In the genomic region with DNA sequence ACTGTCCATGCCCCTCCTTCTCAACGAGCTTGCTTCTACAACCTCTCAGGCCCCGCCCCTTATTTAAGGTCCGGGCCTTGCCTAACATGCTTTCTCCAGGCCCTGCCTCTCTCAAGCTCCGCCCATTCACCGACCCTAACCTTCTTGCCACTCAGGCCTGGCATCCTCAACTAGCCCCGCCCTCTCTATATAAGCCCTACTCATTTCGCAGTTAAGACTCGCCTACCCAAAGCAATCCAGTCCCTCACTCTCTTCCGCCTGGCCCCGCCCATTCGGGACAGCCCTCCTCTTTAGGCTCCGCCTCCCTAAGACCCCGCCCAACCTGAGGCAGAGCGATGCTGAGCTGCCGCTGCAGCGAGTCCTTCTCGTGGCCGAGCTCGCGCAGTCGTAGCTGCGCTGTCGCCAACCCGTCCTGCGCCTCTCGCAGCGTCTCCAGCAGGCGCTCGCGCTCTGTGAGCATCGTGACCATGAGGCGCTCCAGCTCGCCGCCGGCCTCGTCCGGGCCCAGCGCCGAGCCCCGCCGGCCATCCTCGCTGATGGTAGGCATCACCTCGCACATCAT, we compare ENCODE assay signal across 7 mouse cellular contexts. TPM values are rescaled to one million over a fixed set of nuclear protein-coding genes. Genes with fewer than 3 reads are reported as not detected.
DNase-seq lines count a peak whose midpoint lies in the region; ATAC-seq and TF ChIP-seq lines count a peak whose summit lies in the region.

No protein-coding gene starts in this region.

- H3K27me3 ChIP-seq in heart, embryonic 10.5 days (ENCODE audit: insufficient read depth, poor library complexity, severe bottlenecking) = peaks cover 93% of the 10 kb centered on the region
- peaks cover 59% of the 10 kb centered on the region for H3K27me3 ChIP-seq in kidney, embryonic 14.5 days (ENCODE audit: control insufficient read depth, insufficient read depth, low read length)
- peaks cover 57% of the 10 kb centered on the region for H3K27me3 ChIP-seq in limb, embryonic 15.5 days
- H3K27me3 ChIP-seq in midbrain, postnatal 0 days (ENCODE audit: insufficient read depth, low read length) = no peaks in the 10 kb centered on the region

- H3K27ac ChIP-seq in heart, embryonic 10.5 days = peak overlapping the region; percentile 62
- no peak overlapping the region for H3K27ac ChIP-seq in kidney, embryonic 14.5 days (ENCODE audit: low read depth, low read length)
- H3K27ac ChIP-seq in limb, embryonic 15.5 days = no peak overlapping the region
- H3K27ac ChIP-seq in midbrain, postnatal 0 days (ENCODE audit: low read depth, low read length) = peak overlapping the region; percentile 47

- peaks cover 25% of the 10 kb centered on the region for H3K4me1 ChIP-seq in heart, embryonic 10.5 days
- H3K4me1 ChIP-seq in kidney, embryonic 14.5 days (ENCODE audit: control insufficient read depth, insufficient read depth, low read length) = peaks cover 10% of the 10 kb centered on the region; the same call in 1 of the 2 replicates
- H3K4me1 ChIP-seq in limb, embryonic 15.5 days = peaks cover 19% of the 10 kb centered on the region
- peaks cover 21% of the 10 kb centered on the region; the same call in 1 of the 2 replicates for H3K4me1 ChIP-seq in midbrain, postnatal 0 days (ENCODE audit: insufficient read depth, low read length)

- DNase-seq in adrenal gland, postnatal 36 days = peak; percentile 80 to 84
- peak; percentile 93 for DNase-seq in embryo, embryonic 11 days
- DNase-seq in heart, embryonic 10.5 days (ENCODE audit: low spot score) = peak; percentile 93
- DNase-seq in midbrain, postnatal 0 days (ENCODE audit: low spot score) = peak; percentile 93
- peak; percentile 40 to 81 for DNase-seq in spleen, postnatal 10 days (ENCODE audit: low spot score in 2 of 2)

- no peaks in the 10 kb centered on the region for H3K9me3 ChIP-seq in heart, embryonic 10.5 days
- no peaks in the 10 kb centered on the region for H3K9me3 ChIP-seq in kidney, embryonic 14.5 days (ENCODE audit: control insufficient read depth, low read length)
- H3K9me3 ChIP-seq in limb, embryonic 15.5 days = no peaks in the 10 kb centered on the region
- H3K9me3 ChIP-seq in midbrain, postnatal 0 days (ENCODE audit: low read length) = no peaks in the 10 kb centered on the region

- H3K9ac ChIP-seq in kidney, embryonic 14.5 days (ENCODE audit: low read depth, low read length) = peak overlapping the region; percentile 50
- peak overlapping the region; percentile 15; the same call in 1 of the 2 replicates for H3K9ac ChIP-seq in limb, embryonic 15.5 days
- peak overlapping the region; percentile 65 for H3K9ac ChIP-seq in midbrain, postnatal 0 days (replicated peaks; ENCODE audit: low read length, poor library complexity, severe bottlenecking)

- H3K4me3 ChIP-seq in heart, embryonic 10.5 days = peak overlapping the region; percentile 63
- peak overlapping the region; percentile 44 for H3K4me3 ChIP-seq in kidney, embryonic 14.5 days (ENCODE audit: low read length)
- H3K4me3 ChIP-seq in limb, embryonic 15.5 days = peak overlapping the region; percentile 49
- peak overlapping the region; percentile 41 for H3K4me3 ChIP-seq in midbrain, postnatal 0 days (ENCODE audit: low read depth, low read length)

- H3K4me2 ChIP-seq in kidney, embryonic 14.5 days (replicated peaks; ENCODE audit: low read depth, low read length) = peak overlapping the region; percentile 77
- H3K4me2 ChIP-seq in limb, embryonic 15.5 days = peak overlapping the region; percentile 85
- H3K4me2 ChIP-seq in midbrain, postnatal 0 days (ENCODE audit: low read depth, low read length, poor library complexity, severe bottlenecking) = peak overlapping the region; percentile 78

- ATAC-seq in kidney, embryonic 14.5 days (ENCODE audit: low FRiP score, low TSS enrichment) = peak; percentile 80
- ATAC-seq in limb, embryonic 15.5 days (ENCODE audit: insufficient number of reproducible peaks, low FRiP score, low TSS enrichment, low read depth) = peak; percentile 76
- peak; percentile 86 for ATAC-seq in midbrain, postnatal 0 days (ENCODE audit: low FRiP score)

- TF ChIP-seq CTCF in midbrain, postnatal 0 days (IDR thresholded peaks at IDR 0.05) = no peak

- under 1% methylated on average over 43 of the region's 43 CpGs for WGBS in heart, embryonic 10.5 days
- under 1% methylated on average over 43 of the region's 43 CpGs for WGBS in kidney, embryonic 14.5 days
- under 1% methylated on average over 43 of the region's 43 CpGs for WGBS in limb, embryonic 15.5 days
- under 1% methylated on average over 43 of the region's 43 CpGs for WGBS in midbrain, postnatal 0 days

- H3K36me3 ChIP-seq in heart, embryonic 10.5 days = no peaks in the 10 kb centered on the region
- H3K36me3 ChIP-seq in kidney, embryonic 14.5 days (ENCODE audit: control insufficient read depth, insufficient read depth, low read length) = no peaks in the 10 kb centered on the region
- peaks cover 7% of the 10 kb centered on the region; the same call in 1 of the 2 replicates for H3K36me3 ChIP-seq in limb, embryonic 15.5 days
- H3K36me3 ChIP-seq in midbrain, postnatal 0 days (ENCODE audit: insufficient read depth, low read length) = peaks cover 15% of the 10 kb centered on the region

RNA-seq across cellular contexts. Expression of a gene that starts 5.5 kb away (rescaled TPM):
- 1 to 10 TPM; 1.5 to 1.7 TPM for total RNA-seq in adrenal gland, postnatal 36 days (2021)
- polyA plus RNA-seq in heart, embryonic 10.5 days (2016; fragmentation: Nextera tagmentation; extraction: Ambion mirVana) = 2.4 and 2.9 TPM in 2 replicates
- polyA plus RNA-seq in kidney, embryonic 14.5 days (2014; fragmentation: Nextera tagmentation; extraction: Ambion mirVana) = 6.7 and 7.6 TPM in 2 replicates
- 7.8 and 9.1 TPM in 2 replicates for polyA plus RNA-seq in limb, embryonic 15.5 days (2015; fragmentation: Nextera tagmentation; extraction: Ambion mirVana)
- total RNA-seq in midbrain, postnatal 0 days (2014; rRNA removed) = 87.4 and 104 TPM in 2 replicates
- polyA plus RNA-seq in midbrain, postnatal 0 days (2015; fragmentation: Nextera tagmentation; extraction: Ambion mirVana) = 28.9 and 31.6 TPM in 2 replicates

RNA-seq across cellular contexts. Expression of a gene that starts 9.1 kb away (rescaled TPM):
- 1 to 10 TPM in 1 of 2 experiments, under 1 TPM in 1; 0.70 to 2.8 TPM for total RNA-seq in adrenal gland, postnatal 36 days (2021)
- 0.59 and 1.4 TPM in 2 replicates for polyA plus RNA-seq in heart, embryonic 10.5 days (2016; fragmentation: Nextera tagmentation; extraction: Ambion mirVana)
- polyA plus RNA-seq in kidney, embryonic 14.5 days (2014; fragmentation: Nextera tagmentation; extraction: Ambion mirVana) = 0.57 and 0.66 TPM in 2 replicates
- polyA plus RNA-seq in limb, embryonic 15.5 days (2015; fragmentation: Nextera tagmentation; extraction: Ambion mirVana) = 2.3 and 2.5 TPM in 2 replicates
- 68.6 and 96.6 TPM in 2 replicates for total RNA-seq in midbrain, postnatal 0 days (2014; rRNA removed)
- 59.9 and 70.3 TPM in 2 replicates for polyA plus RNA-seq in midbrain, postnatal 0 days (2015; fragmentation: Nextera tagmentation; extraction: Ambion mirVana)

RNA-seq across cellular contexts. Expression of a gene that starts 26.2 kb away (rescaled TPM):
- total RNA-seq in adrenal gland, postnatal 36 days (2021) = under 1 TPM in 1 of 2 experiments, not detected in 1; 0.13 TPM
- 17.9 and 31.4 TPM in 2 replicates for polyA plus RNA-seq in heart, embryonic 10.5 days (2016; fragmentation: Nextera tagmentation; extraction: Ambion mirVana)
- 1.5 and 2.7 TPM in 2 replicates for polyA plus RNA-seq in kidney, embryonic 14.5 days (2014; fragmentation: Nextera tagmentation; extraction: Ambion mirVana)
- polyA plus RNA-seq in limb, embryonic 15.5 days (2015; fragmentation: Nextera tagmentation; extraction: Ambion mirVana) = 6.5 and 15.1 TPM in 2 replicates
- total RNA-seq in midbrain, postnatal 0 days (2014; rRNA removed) = 0.33 TPM in 1 of 2 replicates, not detected in the other
- 0.26 and 0.49 TPM in 2 replicates for polyA plus RNA-seq in midbrain, postnatal 0 days (2015; fragmentation: Nextera tagmentation; extraction: Ambion mirVana)

RNA-seq across cellular contexts. Expression of a gene that starts 27.7 kb away (rescaled TPM):
- 1 to 10 TPM; 5.7 to 8.5 TPM for total RNA-seq in adrenal gland, postnatal 36 days (2021)
- polyA plus RNA-seq in heart, embryonic 10.5 days (2016; fragmentation: Nextera tagmentation; extraction: Ambion mirVana) = 13.5 and 15.2 TPM in 2 replicates
- polyA plus RNA-seq in kidney, embryonic 14.5 days (2014; fragmentation: Nextera tagmentation; extraction: Ambion mirVana) = 10.1 and 11.3 TPM in 2 replicates
- 22.0 and 22.6 TPM in 2 replicates for polyA plus RNA-seq in limb, embryonic 15.5 days (2015; fragmentation: Nextera tagmentation; extraction: Ambion mirVana)
- 22.6 and 35.4 TPM in 2 replicates for total RNA-seq in midbrain, postnatal 0 days (2014; rRNA removed)
- 10.4 and 10.7 TPM in 2 replicates for polyA plus RNA-seq in midbrain, postnatal 0 days (2015; fragmentation: Nextera tagmentation; extraction: Ambion mirVana)

RNA-seq across cellular contexts. Expression of a gene that starts 34.2 kb away (rescaled TPM):
- 100 to 1,000 TPM; 223 to 308 TPM for total RNA-seq in adrenal gland, postnatal 36 days (2021)
- 173 and 241 TPM in 2 replicates for polyA plus RNA-seq in heart, embryonic 10.5 days (2016; fragmentation: Nextera tagmentation; extraction: Ambion mirVana)
- polyA plus RNA-seq in kidney, embryonic 14.5 days (2014; fragmentation: Nextera tagmentation; extraction: Ambion mirVana) = 100 and 171 TPM in 2 replicates
- polyA plus RNA-seq in limb, embryonic 15.5 days (2015; fragmentation: Nextera tagmentation; extraction: Ambion mirVana) = 199 and 204 TPM in 2 replicates
- total RNA-seq in midbrain, postnatal 0 days (2014; rRNA removed) = 249 and 258 TPM in 2 replicates
- 108 and 131 TPM in 2 replicates for polyA plus RNA-seq in midbrain, postnatal 0 days (2015; fragmentation: Nextera tagmentation; extraction: Ambion mirVana)

Comparison
In these comparisons a context has a peak if more than half of its experiments do, and no peak if none do; other contexts are left out.
1. H3K27ac ChIP-seq: peak in heart, embryonic 10.5 days (single experiment) and midbrain, postnatal 0 days (single experiment); none in kidney, embryonic 14.5 days (single experiment) and limb, embryonic 15.5 days (single experiment).
2. H3K9ac ChIP-seq: peak in every context shown above with its lines; median percentile 65 in midbrain, postnatal 0 days; 50 in kidney, embryonic 14.5 days; 15 in limb, embryonic 15.5 days.
3. RNA of a gene that starts 9.1 kb away (polyA plus RNA-seq): 59.9 to 70.3 TPM in midbrain, postnatal 0 days; 2.3 to 2.5 TPM in limb, embryonic 15.5 days, 0.57 to 0.66 TPM in kidney, embryonic 14.5 days and 0.59 to 1.4 TPM in heart, embryonic 10.5 days; every median in the first group is over 10 times any median in the second.
4. Peak in every context shown above with its lines, with median percentiles within 50 percentile points of each other: DNase-seq, H3K4me3 ChIP-seq, ATAC-seq and H3K4me2 ChIP-seq.